Mouse (Mus musculus) monocyte, adult 5-6 weeks (primary cell): Measurements from ENCODE around the gene Ndufa4l2. TPM values are rescaled to one million over a fixed set of nuclear protein-coding genes. Genes with fewer than 3 reads are reported as not detected.

ENCODE experiments used
- ATAC-seq: fragments of 153-309, 156-312 bp; replicated peaks from 2 replicates; pipeline ENCODE4 v1.8.0; 2017; ENCODE audit warnings: mild to moderate bottlenecking; ENCODE audit not compliant: low TSS enrichment, insufficient number of reproducible peaks, severe bottlenecking, poor library complexity, low FRiP score
- total RNA-seq: library from RNA; stranded (forward); fragments of 200-1000, 200-491, 200-594 nt; gene quantifications from 3 replicates; pipeline ENCODE4 v1.2.3, GENCODE M21; 2017

Ndufa4l2 gene
- total RNA-seq, 1 experiment from 2014 or later: not detected

DNA sequence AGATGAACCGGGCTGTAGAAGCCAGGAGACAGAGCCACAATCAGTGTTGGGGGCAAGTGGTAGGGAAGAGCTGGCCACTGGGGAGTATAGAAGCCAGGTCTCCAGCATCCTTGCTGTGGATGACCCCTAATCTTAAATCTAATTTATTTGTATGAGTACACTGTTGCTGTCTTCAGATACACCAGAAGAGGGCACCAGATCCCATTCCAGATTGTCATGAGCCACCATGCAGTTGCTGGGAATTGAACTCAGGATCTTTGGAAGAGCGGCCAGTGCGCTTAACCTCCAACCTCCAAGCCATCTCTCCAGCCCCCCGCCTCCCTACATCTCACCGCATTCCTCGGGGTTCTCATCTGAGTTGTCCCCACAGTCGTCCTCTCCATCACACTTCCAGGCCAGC lies 31.7 kb downstream of the Ndufa4l2 start:
- ATAC-seq: no peak

DNA sequence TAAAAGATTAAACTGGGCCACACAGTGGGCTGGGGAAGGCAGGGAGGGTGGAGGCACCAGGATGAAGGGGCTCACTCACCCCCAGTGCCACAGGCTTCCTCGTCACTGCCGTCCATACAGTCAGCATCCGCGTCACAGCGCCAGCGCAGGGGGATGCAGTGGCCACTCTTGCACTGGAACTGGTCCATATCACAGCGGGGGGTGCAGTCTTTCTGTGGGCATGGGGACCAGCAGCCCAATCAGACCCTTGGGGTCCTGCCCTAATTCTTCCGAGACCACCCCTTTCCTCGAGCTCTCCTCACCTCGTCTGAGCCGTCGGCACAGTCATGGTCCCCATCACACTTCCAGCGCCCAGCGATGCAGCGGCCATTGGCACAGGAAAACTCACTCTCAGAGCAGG lies 33.5 kb downstream of the Ndufa4l2 start:
- no peak for ATAC-seq

DNA sequence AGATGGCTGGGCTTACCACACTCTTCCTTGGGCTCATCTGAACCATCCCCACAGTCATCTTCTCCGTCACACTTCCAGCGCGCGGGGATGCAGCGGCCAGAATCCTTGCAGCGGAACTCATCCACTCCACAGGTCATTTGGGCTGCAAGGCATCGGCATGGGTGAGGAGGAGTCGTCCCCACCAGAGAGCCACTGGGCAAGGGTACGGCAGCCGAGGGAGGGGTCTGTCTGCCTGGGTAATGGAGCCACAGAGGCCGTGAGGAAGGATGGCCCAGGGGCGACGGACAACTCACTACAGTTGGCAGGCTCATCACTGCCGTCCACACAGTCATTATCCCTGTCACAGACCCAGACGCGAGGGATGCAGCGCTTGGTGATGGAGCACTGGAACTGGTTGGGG lies 35.1 kb downstream of the Ndufa4l2 start:
- ATAC-seq: no peak

DNA sequence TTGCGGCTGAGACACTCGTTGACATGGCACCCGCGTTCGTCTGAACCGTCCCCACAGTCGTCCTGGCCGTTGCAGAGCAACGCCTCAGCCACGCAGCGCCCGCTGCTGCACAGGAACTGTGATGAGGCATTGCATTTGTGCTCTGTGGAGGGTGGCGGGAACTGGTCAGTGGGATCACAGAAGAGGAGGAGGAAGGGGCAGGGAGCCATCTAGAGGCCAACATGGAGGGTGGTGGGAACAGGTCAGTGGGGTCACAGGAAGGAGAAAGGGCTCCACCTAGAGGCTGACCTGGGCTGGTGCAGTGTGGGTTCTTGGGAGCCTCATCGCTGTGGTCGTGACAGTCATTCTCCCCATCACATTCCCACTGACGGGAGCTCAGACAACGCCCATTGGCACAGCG lies 40.9 kb downstream of the Ndufa4l2 start:
- 0 out of 2 replicates have a peak, but pooled peaks have one; percentile 20 for ATAC-seq

DNA sequence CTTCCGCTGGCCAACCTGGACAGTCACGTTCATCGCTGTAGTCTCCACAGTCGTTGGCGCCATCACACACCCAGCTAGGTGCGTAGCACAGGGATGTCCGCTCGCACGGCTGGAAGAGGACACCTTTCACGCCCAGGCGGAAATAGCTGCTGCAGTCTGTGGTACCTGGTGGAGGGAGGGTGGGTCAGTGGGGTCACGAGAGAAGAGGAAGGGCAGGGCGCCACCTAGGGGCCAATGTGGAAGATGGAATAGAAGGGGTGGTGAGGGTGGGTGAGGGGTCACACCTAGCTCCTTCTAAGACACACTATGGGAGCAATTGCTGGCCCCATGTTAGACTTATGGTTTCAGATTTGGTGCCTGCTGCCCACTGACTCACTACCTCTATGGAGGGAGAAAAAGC lies 42.6 kb downstream of the Ndufa4l2 start:
- no peak for ATAC-seq

DNA sequence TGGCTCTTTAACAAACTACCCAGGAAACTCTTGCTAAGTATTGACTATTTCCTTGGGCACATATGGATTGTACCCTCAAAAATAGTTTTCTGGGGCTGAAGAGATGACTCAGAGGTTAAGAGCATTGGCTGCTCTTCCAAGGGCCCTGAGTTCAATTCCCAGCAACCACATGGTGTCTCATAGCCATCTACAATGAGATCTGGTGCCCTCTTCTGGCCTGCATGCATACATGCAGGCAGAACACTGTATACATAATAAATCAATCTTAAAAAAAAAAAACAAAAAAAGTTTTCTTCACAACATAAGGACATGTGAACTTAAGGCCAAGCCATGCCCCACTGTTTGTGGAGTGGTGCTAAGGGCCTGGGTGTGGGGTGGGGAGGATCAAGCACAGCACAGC lies 46.4 kb downstream of the Ndufa4l2 start:
- ATAC-seq: no peak

DNA sequence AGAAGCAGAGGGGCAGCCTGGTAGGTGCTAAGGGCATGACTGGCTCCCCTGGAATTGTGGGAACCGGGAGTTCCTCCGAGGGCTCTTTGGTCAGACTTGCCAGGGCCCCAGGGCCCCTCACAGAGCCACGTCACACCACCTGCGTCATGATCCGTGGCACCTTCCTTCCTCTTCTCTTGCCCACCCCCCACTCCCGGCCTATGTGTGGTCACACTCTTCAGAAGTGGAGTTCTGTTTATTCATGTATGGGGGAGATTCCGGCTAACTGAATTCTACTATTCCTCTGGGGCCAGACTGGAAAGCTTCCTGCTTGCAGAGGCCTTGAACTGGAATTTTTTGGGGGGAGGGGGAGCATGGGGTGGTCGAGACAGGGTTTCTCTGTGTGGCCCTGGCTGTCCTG lies 49.1 kb downstream of the Ndufa4l2 start:
- no peak for ATAC-seq

DNA sequence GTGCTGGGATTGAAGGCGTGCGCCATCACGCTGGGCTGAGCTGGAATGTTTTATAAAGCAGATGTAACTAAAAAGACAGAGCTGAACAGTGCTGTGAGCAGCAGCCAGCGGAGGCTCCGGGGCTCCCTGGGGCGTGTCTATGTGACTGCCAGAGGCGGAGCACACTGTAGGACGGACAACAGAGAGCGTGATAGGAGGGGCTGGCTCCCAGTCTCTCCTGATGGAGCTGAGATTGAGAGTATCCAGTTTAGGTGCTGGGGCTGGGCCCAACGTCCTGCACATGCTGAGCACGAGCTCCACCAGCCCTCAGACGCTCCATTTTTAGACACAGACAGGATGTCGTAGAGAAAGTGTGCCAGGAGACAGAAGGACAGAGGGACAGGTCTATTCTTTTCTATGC lies 49.5 kb downstream of the Ndufa4l2 start:
- no peak for ATAC-seq

Other genes starting within 250 kb of the Ndufa4l2 start
- 89.0 to 104 TPM (median 92.1 TPM) in 3 replicates for gene Dctn2, start 248.6 kb upstream of the Ndufa4l2 start, total RNA-seq
- gene Mbd6, start 225.9 kb upstream of the Ndufa4l2 start, total RNA-seq: 4.2 to 15.5 TPM (median 12.1 TPM) in 3 replicates
- 56.6 to 72.2 TPM (median 64.5 TPM) in 3 replicates for gene Mars, start 203.2 kb upstream of the Ndufa4l2 start, total RNA-seq
- gene Arhgap9, start 193.0 kb upstream of the Ndufa4l2 start, total RNA-seq: 101 to 125 TPM (median 109 TPM) in 3 replicates
- not detected in 3 replicates for gene Gli1, start 173.0 kb upstream of the Ndufa4l2 start, total RNA-seq
- not detected in 3 replicates for gene Inhbe, start 160.6 kb upstream of the Ndufa4l2 start, total RNA-seq
- gene Inhbc, start 144.5 kb upstream of the Ndufa4l2 start, total RNA-seq: not detected in 3 replicates
- gene R3hdm2, start 134.6 kb upstream of the Ndufa4l2 start, total RNA-seq: 32.1 to 81.2 TPM (median 33.7 TPM) in 3 replicates
- 0.32 to 9.8 TPM (median 1.4 TPM) in 3 replicates for gene Stac3, start 13.3 kb upstream of the Ndufa4l2 start, total RNA-seq
- 7.9 to 28.8 TPM (median 11.5 TPM) in 3 replicates for gene Shmt2, start 7.5 kb downstream of the Ndufa4l2 start, total RNA-seq
- gene Nxph4, start 19.6 kb downstream of the Ndufa4l2 start, total RNA-seq: not detected in 3 replicates
- gene Lrp1, start 106.2 kb downstream of the Ndufa4l2 start, total RNA-seq: 147 to 219 TPM (median 171 TPM) in 3 replicates
- gene Stat6, start 128.0 kb downstream of the Ndufa4l2 start, total RNA-seq: 171 to 211 TPM (median 204 TPM) in 3 replicates
- 16.1 to 28.4 TPM (median 17.2 TPM) in 3 replicates for gene Nemp1, start 151.9 kb downstream of the Ndufa4l2 start, total RNA-seq
- gene Nab2, start 153.6 kb downstream of the Ndufa4l2 start, total RNA-seq: 12.6 to 35.9 TPM (median 17.8 TPM) in 3 replicates
- 1.6 TPM in 1 of 3 replicates, not detected in the others for gene Myo1a, start 190.2 kb downstream of the Ndufa4l2 start, total RNA-seq
- gene Tac2, start 209.5 kb downstream of the Ndufa4l2 start, total RNA-seq: not detected in 3 replicates
- gene Zbtb39, start 224.6 kb downstream of the Ndufa4l2 start, total RNA-seq: 4.8 to 9.7 TPM (median 6.3 TPM) in 3 replicates
- not detected in 3 replicates for gene Gpr182, start 236.8 kb downstream of the Ndufa4l2 start, total RNA-seq
- not detected in 3 replicates for gene Rdh1, start 244.8 kb downstream of the Ndufa4l2 start, total RNA-seq
- not detected in 3 replicates for gene Rdh16f1, start 244.8 kb downstream of the Ndufa4l2 start, total RNA-seq